Mouse (Mus musculus) limb, embryonic 14.5 days (tissue): ENCODE measurements around the gene Maged1. TPM values are rescaled to one million over a fixed set of nuclear protein-coding genes. Genes with fewer than 3 reads are reported as not detected.

Experiments
- ATAC-seq: fragments of 200-750 bp; cut with Nextera tagmentation; 2 replicates; pipeline ENCODE4 v1.8.0; 2017; ENCODE audit warnings: low read depth, moderate number of reproducible peaks, moderate TSS enrichment; ENCODE audit not compliant: low FRiP score
- DNase-seq: peaks from one replicate; pipeline ENCODE4 v3.0.0-alpha.2; 2015; ENCODE audit warnings: low spot score
- H3K27ac ChIP-seq: fragments of 300-500 bp; sonication (generic); replicated peaks from 2 replicates; pipeline ENCODE4 v1.5.1; 2014; ENCODE audit warnings: low read depth, mild to moderate bottlenecking, low read length, moderate library complexity, mixed read lengths
- H3K27me3 ChIP-seq: fragments of 300-500 bp; sonication (generic); 2 replicates; pipeline ENCODE4 v1.6.1; 2014; ENCODE audit warnings: low read length, mixed read lengths; ENCODE audit not compliant: control insufficient read depth, insufficient read depth
- H3K36me3 ChIP-seq: fragments of 300-500 bp; sonication (generic); 2 replicates; pipeline ENCODE4 v1.6.1; 2014; ENCODE audit warnings: mild to moderate bottlenecking, low read length, moderate library complexity, mixed read lengths; ENCODE audit not compliant: control insufficient read depth, insufficient read depth
- H3K4me1 ChIP-seq: fragments of 300-500 bp; sonication (generic); 2 replicates; pipeline ENCODE4 v1.6.1; 2014; ENCODE audit warnings: antibody characterized with exemption, low read length, mixed read lengths; ENCODE audit not compliant: control insufficient read depth, insufficient read depth
- H3K4me2 ChIP-seq: fragments of 300-500 bp; sonication (generic); replicated peaks from 2 replicates; pipeline ENCODE4 v1.6.1; 2014; ENCODE audit warnings: low read depth, mild to moderate bottlenecking, low read length, moderate library complexity; ENCODE audit not compliant: severe bottlenecking
- H3K4me3 ChIP-seq: fragments of 300-500 bp; sonication (generic); replicated peaks from 2 replicates; pipeline ENCODE4 v1.5.1; 2014; ENCODE audit warnings: low read length
- H3K9ac ChIP-seq: fragments of 300-500 bp; sonication (generic); 2 replicates; pipeline ENCODE4 v1.6.1; 2014; ENCODE audit warnings: mild to moderate bottlenecking, low read depth, low read length, moderate library complexity; ENCODE audit not compliant: severe bottlenecking
- H3K9me3 ChIP-seq: fragments of 300-500 bp; sonication (generic); 2 replicates; pipeline ENCODE4 v1.6.1; 2016; ENCODE audit warnings: low read length; ENCODE audit not compliant: control insufficient read depth
- POLR2A ChIP-seq: fragments of 200-500 bp; IDR thresholded peaks from 2 replicates; pipeline ENCODE4 v1.8.0; 2012; ENCODE audit warnings: inconsistent platforms, mild to moderate bottlenecking, moderate library complexity, borderline replicate concordance; ENCODE audit not compliant: insufficient read depth, insufficient read length; ENCODE audit errors: extremely low read depth
- WGBS: fragments of 180-500 bp; shearing (Covaris S2); extraction: QIAGEN DNeasy Blood & Tissue Kit; methylation state at CpG from one replicate; pipeline ENCODE4 v1.1.7; 2014; 5-methylcytosine and 5-hydroxymethylcytosine counted together
- polyA plus RNA-seq, 2 experiments: library from polyadenylated mRNA; depleted of rRNA in 1 of 2; stranded (reverse) in 1 of 2; unstranded in 1 of 2; fragments of >200 nt; fragmentation: Nextera tagmentation in 1 of 2; extraction: Ambion mirVana in 1 of 2; gene quantifications; 2 replicates each; pipeline versions ENCODE4 v1.2.1 to v1.2.3; 2012 to 2014

Gene Maged1
- polyA plus RNA-seq, 2 experiments: 822 to 929 TPM

GRCm38 (mm10) chrX:94544923-94545322 lies 3.0 kb upstream of the Maged1 start:
- Histone ChIP-seq H3K4me2 (no peak overlapping the region), H3K4me3 (no peak overlapping the region), H3K36me3 (peaks cover 3% of the 10 kb centered on the region), H3K27me3 (no peaks in the 10 kb centered on the region), H3K9ac (no peak overlapping the region), H3K9me3 (no peaks in the 10 kb centered on the region), H3K4me1 (0 out of 2 replicates have a peak, but pooled peaks cover 1% of the 10 kb centered on the region), H3K27ac (no peak overlapping the region)
- WGBS: 21% methylated on average over 1 of the region's 1 CpGs
- DNase-seq (peak; percentile 16), ATAC-seq (no peak)
- no peak for TF ChIP-seq POLR2A

GRCm38 (mm10) chrX:94542536-94542935 lies 593 bp upstream of the Maged1 start:
- no peak for DNase-seq
- ATAC-seq: 0 out of 2 replicates have a peak, but pooled peaks have one; percentile 0
- no peaks in the 10 kb centered on the region for H3K9me3 ChIP-seq
- H3K9ac ChIP-seq: peak overlapping the region; percentile 54
- 19% methylated on average over 9 of the region's 9 CpGs for WGBS
- H3K4me1 ChIP-seq: 0 out of 2 replicates have a peak, but pooled peaks cover 3% of the 10 kb centered on the region
- H3K36me3 ChIP-seq: peaks cover 27% of the 10 kb centered on the region
- no peak for TF ChIP-seq POLR2A
- H3K4me3 ChIP-seq: peak overlapping the region; percentile 59
- H3K27me3 ChIP-seq: no peaks in the 10 kb centered on the region
- peak overlapping the region; percentile 49 for H3K4me2 ChIP-seq
- H3K27ac ChIP-seq: peak overlapping the region; percentile 92

GRCm38 (mm10) chrX:94541206-94541605 lies 737 bp downstream of the Maged1 start:
- peak overlapping the region; percentile 88 for H3K9ac ChIP-seq
- WGBS: 22% methylated on average over 25 of the region's 25 CpGs
- peak overlapping the region; percentile 59 for H3K4me3 ChIP-seq
- H3K4me2 ChIP-seq: peak overlapping the region; percentile 48; the same call in 1 of the 2 replicates
- peak overlapping the region; percentile 85 for H3K27ac ChIP-seq
- no peak for ATAC-seq
- H3K27me3 ChIP-seq: no peaks in the 10 kb centered on the region
- peaks cover 40% of the 10 kb centered on the region for H3K36me3 ChIP-seq
- 0 out of 2 replicates have a peak, but pooled peaks cover 3% of the 10 kb centered on the region for H3K4me1 ChIP-seq
- peak; percentile 8; the same call in 1 of the 2 replicates for TF ChIP-seq POLR2A
- no peak for DNase-seq
- H3K9me3 ChIP-seq: no peaks in the 10 kb centered on the region

GRCm38 (mm10) chrX:94540341-94541201 lies 1.4 kb downstream of the Maged1 start:
- H3K4me2 ChIP-seq: peak overlapping the region; percentile 48
- TF ChIP-seq POLR2A: no peak
- 0 out of 2 replicates have a peak, but pooled peaks cover 3% of the 10 kb centered on the region for H3K4me1 ChIP-seq
- no peaks in the 10 kb centered on the region for H3K9me3 ChIP-seq
- H3K36me3 ChIP-seq: peaks cover 46% of the 10 kb centered on the region
- peak overlapping the region; percentile 88 for H3K9ac ChIP-seq
- peak overlapping the region; percentile 85 for H3K27ac ChIP-seq
- peak; percentile 75 for DNase-seq
- 30% methylated on average over 36 of the region's 37 CpGs for WGBS
- peak; percentile 50 for ATAC-seq
- H3K4me3 ChIP-seq: peak overlapping the region; percentile 59
- H3K27me3 ChIP-seq: no peaks in the 10 kb centered on the region

- DNase-seq: no peak
- Histone ChIP-seq H3K27ac (no peak overlapping the region), H3K27me3 (no peaks in the 10 kb centered on the region), H3K4me1 (no peaks in the 10 kb centered on the region), H3K36me3 (peaks cover 38% of the 10 kb centered on the region), H3K9ac (no peak overlapping the region), H3K4me3 (no peak overlapping the region), H3K9me3 (no peaks in the 10 kb centered on the region), H3K4me2 (no peak overlapping the region)
- ATAC-seq: no peak
- 45% methylated on average over 2 of the region's 2 CpGs for WGBS
- no peak for TF ChIP-seq POLR2A
Measured at GRCm38 (mm10) chrX:94534346-94534745, 7.6 kb downstream of the Maged1 start.
